Mouse (Mus musculus) liver, embryonic 13.5 days (tissue): Measurements from ENCODE around the gene Gm13030. TPM values are rescaled to one million over a fixed set of nuclear protein-coding genes. Genes with fewer than 3 reads are reported as not detected.
"Not testable (repeated sequence)": the region's sequence is repeated elsewhere in the genome, so short reads cannot be mapped to it uniquely, and the experiment has no call there.

Experiments
- ATAC-seq: fragments of 200-750 bp; cut with Nextera tagmentation; 2 replicates; pipeline ENCODE4 v1.8.0; 2017; ENCODE audit warnings: low read depth, mild to moderate bottlenecking, moderate number of reproducible peaks, moderate library complexity
- DNase-seq: peaks from one replicate; pipeline ENCODE4 v3.0.0; 2022
- H3K27ac ChIP-seq: fragments of 300-500 bp; sonication (generic); 2 replicates; pipeline ENCODE4 v1.5.1; 2015; ENCODE audit warnings: moderate library complexity, mild to moderate bottlenecking, inconsistent platforms
- H3K27me3 ChIP-seq: fragments of 300-500 bp; sonication (generic); 2 replicates; pipeline ENCODE4 v1.6.1; 2015; ENCODE audit warnings: mild to moderate bottlenecking, inconsistent platforms
- H3K36me3 ChIP-seq: fragments of 300-500 bp; sonication (generic); 2 replicates; pipeline ENCODE4 v1.6.1; 2015; ENCODE audit warnings: mild to moderate bottlenecking, inconsistent platforms
- H3K4me1 ChIP-seq: fragments of 300-500 bp; sonication (generic); replicated peaks from 2 replicates; pipeline ENCODE4 v1.6.1; 2015; ENCODE audit warnings: inconsistent platforms
- H3K4me2 ChIP-seq: fragments of 300-500 bp; sonication (generic); 2 replicates; pipeline ENCODE4 v1.6.1; 2015; ENCODE audit warnings: inconsistent platforms, mild to moderate bottlenecking, moderate library complexity
- H3K4me3 ChIP-seq: fragments of 300-500 bp; sonication (generic); replicated peaks from 2 replicates; pipeline ENCODE4 v1.5.1; 2015; ENCODE audit warnings: mild to moderate bottlenecking, inconsistent platforms
- H3K9ac ChIP-seq: fragments of 300-500 bp; sonication (generic); 2 replicates; pipeline ENCODE4 v1.6.1; 2015; ENCODE audit warnings: mild to moderate bottlenecking, inconsistent platforms
- H3K9me3 ChIP-seq: fragments of 300-500 bp; sonication (generic); replicated peaks from 2 replicates; pipeline ENCODE4 v1.6.1; 2016; ENCODE audit warnings: inconsistent platforms
- WGBS: fragments of 180-500 bp; shearing (Covaris S2); methylation state at CpG from one replicate; pipeline ENCODE4 v1.1.7; 2015; ENCODE audit not compliant: insufficient replicate concordance; 5-methylcytosine and 5-hydroxymethylcytosine counted together
- polyA plus RNA-seq: library from polyadenylated mRNA; unstranded; fragments of >200 nt; fragmentation: Nextera tagmentation; extraction: Ambion mirVana; gene quantifications from 2 replicates; pipeline ENCODE4 v1.2.1, GENCODE M21; 2015

The Gm13030 gene
- polyA plus RNA-seq: not detected in 2 replicates

GRCm38 (mm10) chr4:138873864-138874263 lies at the start of gene Gm13030:
Gm13030 (minus strand) TSS chr4:138873964.
- Histone ChIP-seq H3K9ac (no peak within 1 kb of the TSS), H3K9me3 (no peaks in the 10 kb centered on the region), H3K27ac (no peak within 1 kb of the TSS), H3K27me3 (no peaks in the 10 kb centered on the region), H3K4me3 (no peak within 1 kb of the TSS), H3K36me3 (no peaks in the 10 kb centered on the region), H3K4me2 (no peak within 1 kb of the TSS), H3K4me1 (no peaks in the 10 kb centered on the region)
- 65% methylated on average over 6 of the region's 6 CpGs for WGBS
- DNase-seq: no peak
- ATAC-seq: no peak

GRCm38 (mm10) chr4:138922131-138922459 lies 48.3 kb upstream of the Gm13030 start:
- H3K9me3 ChIP-seq: no peaks in the 10 kb centered on the region
- 3% methylated on average over 11 of the region's 11 CpGs for WGBS
- no peaks in the 10 kb centered on the region for H3K36me3 ChIP-seq
- H3K4me1 ChIP-seq: peaks cover 7% of the 10 kb centered on the region
- DNase-seq (peak; percentile 75), ATAC-seq (peak; percentile 55)
- H3K9ac ChIP-seq: no peak overlapping the region
- 0 out of 2 replicates have a peak, but pooled peaks cover 6% of the 10 kb centered on the region for H3K27me3 ChIP-seq
- H3K4me2 ChIP-seq: peak overlapping the region; percentile 21; the same call in 1 of the 2 replicates
- H3K4me3 ChIP-seq: no peak overlapping the region
- H3K27ac ChIP-seq: no peak overlapping the region

- 40% methylated on average over 20 of the region's 20 CpGs for WGBS
- ATAC-seq: no peak
Measured at GRCm38 (mm10) chr4:138921254-138922130, 47.7 kb upstream of the Gm13030 start.

GRCm38 (mm10) chr4:138917282-138917681 lies 43.5 kb upstream of the Gm13030 start:
- peaks cover 18% of the 10 kb centered on the region for H3K4me1 ChIP-seq
- WGBS: 66% methylated on average over 9 of the region's 9 CpGs
- ATAC-seq (no peak), DNase-seq (no peak)
- no peak overlapping the region for H3K27ac ChIP-seq
- H3K9ac ChIP-seq: no peak overlapping the region
- 0 out of 2 replicates have a peak, but pooled peaks cover 6% of the 10 kb centered on the region for H3K27me3 ChIP-seq
- no peak overlapping the region for H3K4me3 ChIP-seq
- no peak overlapping the region for H3K4me2 ChIP-seq
- no peaks in the 10 kb centered on the region for H3K9me3 ChIP-seq
- no peaks in the 10 kb centered on the region for H3K36me3 ChIP-seq

More at GRCm38 (mm10) chr4:138921254-138922130, 47.7 kb upstream of the Gm13030 start:
- Histone ChIP-seq H3K9me3 (no peaks in the 10 kb centered on the region), H3K4me1 (peaks cover 7% of the 10 kb centered on the region), H3K9ac (no peak overlapping the region), H3K4me3 (no peak overlapping the region), H3K36me3 (no peaks in the 10 kb centered on the region), H3K27ac (no peak overlapping the region), H3K4me2 (peak overlapping the region; percentile 21; the same call in 1 of the 2 replicates), H3K27me3 (0 out of 2 replicates have a peak, but pooled peaks cover 6% of the 10 kb centered on the region)
- DNase-seq: no peak

GRCm38 (mm10) chr4:138913797-138914196 lies 40.0 kb upstream of the Gm13030 start, which contains the start of gene Otud3:
Otud3 (minus strand) TSS chr4:138913945.
- H3K9me3 ChIP-seq: no peaks in the 10 kb centered on the region
- WGBS: 1% methylated on average over 39 of the region's 39 CpGs
- H3K36me3 ChIP-seq: no peaks in the 10 kb centered on the region
- H3K27me3 ChIP-seq: no peaks in the 10 kb centered on the region
- peak within 1 kb of the TSS; percentile 98 for H3K4me2 ChIP-seq
- ATAC-seq (peak; percentile 92), DNase-seq (peak; percentile 93)
- no peak within 1 kb of the TSS; the same call in 1 of the 2 replicates for H3K27ac ChIP-seq
- peak within 1 kb of the TSS; percentile 84 for H3K4me3 ChIP-seq
- peaks cover 26% of the 10 kb centered on the region for H3K4me1 ChIP-seq
- H3K9ac ChIP-seq: peak within 1 kb of the TSS; percentile 87

GRCm38 (mm10) chr4:138913141-138913787 lies 39.5 kb upstream of the Gm13030 start:
- Histone ChIP-seq H3K27me3 (no peaks in the 10 kb centered on the region), H3K36me3 (no peaks in the 10 kb centered on the region), H3K4me3 (peak overlapping the region; percentile 84), H3K4me2 (peak overlapping the region; percentile 98), H3K9me3 (no peaks in the 10 kb centered on the region), H3K27ac (no peak overlapping the region; the same call in 1 of the 2 replicates), H3K4me1 (peaks cover 26% of the 10 kb centered on the region), H3K9ac (peak overlapping the region; percentile 87)
- WGBS: under 1% methylated on average over 52 of the region's 52 CpGs
- DNase-seq: no peak
- ATAC-seq: peak; percentile 47

- ATAC-seq (no peak), DNase-seq (no peak)
- peaks cover 36% of the 10 kb centered on the region for H3K36me3 ChIP-seq
- no peak overlapping the region for H3K4me2 ChIP-seq
- H3K27ac ChIP-seq: no peak overlapping the region
- no peak overlapping the region for H3K4me3 ChIP-seq
- no peaks in the 10 kb centered on the region for H3K9me3 ChIP-seq
- H3K4me1 ChIP-seq: peaks cover 11% of the 10 kb centered on the region
- WGBS: 85% methylated on average over 18 of the region's 18 CpGs
- H3K9ac ChIP-seq: no peak overlapping the region
- H3K27me3 ChIP-seq: no peaks in the 10 kb centered on the region
Measured at GRCm38 (mm10) chr4:138905624-138906337, 32.0 kb upstream of the Gm13030 start.

- ATAC-seq: no peak
- no peaks in the 10 kb centered on the region for H3K27me3 ChIP-seq
- H3K4me2 ChIP-seq: no peak overlapping the region
- no peak overlapping the region for H3K4me3 ChIP-seq
- DNase-seq: no peak
- H3K9me3 ChIP-seq: no peaks in the 10 kb centered on the region
- 68% methylated on average over 7 of the region's 7 CpGs for WGBS
- peaks cover 36% of the 10 kb centered on the region; the same call in 1 of the 2 replicates for H3K36me3 ChIP-seq
- no peaks in the 10 kb centered on the region for H3K4me1 ChIP-seq
- no peak overlapping the region for H3K9ac ChIP-seq
- no peak overlapping the region for H3K27ac ChIP-seq
Measured at GRCm38 (mm10) chr4:138899361-138899760, 25.6 kb upstream of the Gm13030 start.

- not testable (repeated sequence) for H3K4me2 ChIP-seq, H3K27me3 ChIP-seq, H3K4me1 ChIP-seq, H3K9me3 ChIP-seq, H3K4me3 ChIP-seq, DNase-seq, H3K27ac ChIP-seq, ATAC-seq, H3K9ac ChIP-seq
- 76% methylated on average over 11 of the region's 11 CpGs for WGBS
- H3K36me3 ChIP-seq: peaks cover 21% of the 10 kb centered on the region; the same call in 1 of the 2 replicates
Measured at GRCm38 (mm10) chr4:138893789-138894188, 20.0 kb upstream of the Gm13030 start.

- WGBS: 77% methylated on average over 6 of the region's 6 CpGs
- H3K27ac ChIP-seq: no peak overlapping the region
- H3K4me2 ChIP-seq: no peak overlapping the region
- ATAC-seq (no peak), DNase-seq (no peak)
- no peak overlapping the region for H3K4me3 ChIP-seq
- no peaks in the 10 kb centered on the region for H3K4me1 ChIP-seq
- peaks cover 15% of the 10 kb centered on the region; the same call in 1 of the 2 replicates for H3K36me3 ChIP-seq
- no peak overlapping the region for H3K9ac ChIP-seq
- H3K27me3 ChIP-seq: no peaks in the 10 kb centered on the region
- H3K9me3 ChIP-seq: no peaks in the 10 kb centered on the region
Measured at GRCm38 (mm10) chr4:138892655-138893054, 18.9 kb upstream of the Gm13030 start.

- no peaks in the 10 kb centered on the region for H3K36me3 ChIP-seq
- no peaks in the 10 kb centered on the region for H3K27me3 ChIP-seq
- H3K9ac ChIP-seq: no peak overlapping the region
- no peak for ATAC-seq
- H3K27ac ChIP-seq: no peak overlapping the region
- no peaks in the 10 kb centered on the region for H3K9me3 ChIP-seq
- no peak overlapping the region for H3K4me3 ChIP-seq
- WGBS: 67% methylated on average over 8 of the region's 8 CpGs
- H3K4me2 ChIP-seq: no peak overlapping the region
- no peaks in the 10 kb centered on the region for H3K4me1 ChIP-seq
- no peak for DNase-seq
Measured at GRCm38 (mm10) chr4:138889635-138890034, 15.9 kb upstream of the Gm13030 start.
